Mouse (Mus musculus) T-helper 2 cell (primary cell): ENCODE data around the gene Rhbdd3.
"Not testable (repeated sequence)": the region's sequence is repeated elsewhere in the genome, so short reads cannot be mapped to it uniquely, and the experiment has no call there.

ENCODE experiments used
- in situ Hi-C: fragments of 300-600 bp; cut with MboI, MseI; formaldehyde crosslinking; loops from one replicate; pipeline ENCODE4 v1.15.1; 2025; ENCODE audit warnings: high pct_unique_total_duplicates

Gene Rhbdd3

DNA sequence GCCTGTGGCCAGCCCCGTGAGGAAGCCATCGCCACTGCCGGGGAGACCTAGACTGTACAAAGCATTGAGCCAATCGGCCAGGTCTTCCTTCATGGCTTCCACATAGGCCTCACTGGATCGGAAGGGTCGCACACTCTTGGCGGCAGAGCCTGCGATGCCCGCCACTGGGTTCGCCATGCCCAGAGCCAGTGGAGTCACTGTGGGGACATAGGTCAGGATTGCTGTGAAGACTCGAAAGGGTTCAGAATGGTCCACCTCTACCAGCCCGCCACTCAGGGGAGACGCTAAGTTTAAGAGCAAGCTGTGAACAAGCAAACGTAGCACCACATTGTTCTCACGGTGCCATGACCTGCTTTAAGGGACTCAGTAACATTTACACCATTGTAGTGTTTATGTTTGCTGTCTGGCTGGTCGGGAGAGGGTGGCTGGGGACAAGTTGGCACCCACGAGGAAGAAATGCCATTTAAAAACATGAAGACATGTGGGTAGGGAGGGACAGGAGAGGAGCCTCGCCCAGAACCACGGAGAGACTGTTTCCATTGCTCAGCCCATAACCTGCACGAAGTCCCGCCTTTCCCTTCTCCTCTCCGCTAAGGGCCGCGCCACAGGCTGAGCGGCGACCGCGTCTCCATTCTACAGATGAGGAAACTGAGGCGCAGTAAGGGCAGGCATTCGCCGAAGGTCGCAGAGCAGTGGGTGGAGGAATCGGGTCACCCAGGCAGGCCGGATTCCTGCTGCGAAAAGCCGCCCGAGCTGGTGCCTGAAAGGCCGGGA is 34.3 kb upstream of the Rhbdd3 start:
- in situ Hi-C loops = loop anchor here (5.0 kb wide), 1 partner anchor 33 kb away; the partner anchor contains the start of genes Ewsr1 and Rhbdd3

DNA sequence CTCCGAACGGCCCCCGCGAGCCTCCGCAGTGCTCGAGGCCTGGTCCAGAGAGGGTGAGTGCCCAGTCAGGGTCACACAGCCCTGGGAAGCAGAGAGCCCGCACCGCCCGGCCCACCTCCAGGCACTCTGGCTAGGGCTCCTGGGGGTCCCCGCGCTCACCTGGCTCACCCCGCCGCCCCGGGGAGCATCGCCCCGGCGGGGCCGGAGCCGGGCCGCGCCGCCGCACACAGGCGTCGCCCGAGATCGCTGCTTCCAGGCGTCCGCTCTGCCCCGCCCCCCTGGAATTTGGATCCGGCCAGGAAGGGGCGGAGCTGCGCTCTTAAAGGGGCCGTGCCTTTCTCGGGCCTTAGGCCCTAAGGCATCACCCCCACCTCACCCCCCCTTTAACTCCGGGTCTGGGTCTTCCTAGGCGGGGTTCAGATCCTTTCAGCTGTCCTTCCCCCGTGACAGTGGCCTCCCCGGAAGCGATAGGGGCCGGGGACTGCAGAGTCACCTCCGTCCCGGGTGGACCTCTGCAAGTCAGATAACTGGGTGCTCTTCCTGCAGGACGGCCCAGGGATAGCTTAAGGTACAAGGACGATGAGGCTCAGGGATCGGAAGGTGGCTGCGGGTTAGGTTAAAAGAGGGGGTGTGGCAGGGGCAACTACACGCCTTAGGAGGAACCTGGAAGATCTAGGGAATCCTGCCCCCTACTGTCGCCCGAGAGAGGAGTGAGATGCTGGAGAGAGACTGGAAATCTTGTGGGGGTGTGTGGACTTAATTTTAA is 33.5 kb upstream of the Rhbdd3 start, which contains the start of gene Gas2l1:
Gene Gas2l1 (minus strand): TSS at position 272 of the 766 bp plus-strand sequence.
- in situ Hi-C loops = no loop called here

DNA sequence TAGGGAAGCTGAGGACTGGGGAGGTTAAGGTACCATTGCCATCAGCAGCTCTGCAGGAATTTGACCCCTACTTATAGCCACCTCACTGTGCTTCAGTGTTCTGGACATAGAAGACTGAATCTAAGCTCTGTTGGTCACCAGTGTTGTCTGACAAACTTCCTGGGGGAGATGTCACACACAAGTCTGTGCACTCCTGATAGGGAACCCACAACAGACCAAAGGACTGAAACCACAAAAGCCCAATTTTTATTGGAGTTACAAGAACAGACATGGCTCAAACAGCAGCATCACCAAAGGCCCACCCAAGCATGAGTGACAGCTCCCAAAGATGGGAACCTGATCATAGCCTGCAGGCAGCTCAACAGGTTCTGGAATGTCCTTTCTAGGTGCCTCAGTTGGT is 31.7 kb upstream of the Rhbdd3 start:
- in situ Hi-C loops = no loop called here

DNA sequence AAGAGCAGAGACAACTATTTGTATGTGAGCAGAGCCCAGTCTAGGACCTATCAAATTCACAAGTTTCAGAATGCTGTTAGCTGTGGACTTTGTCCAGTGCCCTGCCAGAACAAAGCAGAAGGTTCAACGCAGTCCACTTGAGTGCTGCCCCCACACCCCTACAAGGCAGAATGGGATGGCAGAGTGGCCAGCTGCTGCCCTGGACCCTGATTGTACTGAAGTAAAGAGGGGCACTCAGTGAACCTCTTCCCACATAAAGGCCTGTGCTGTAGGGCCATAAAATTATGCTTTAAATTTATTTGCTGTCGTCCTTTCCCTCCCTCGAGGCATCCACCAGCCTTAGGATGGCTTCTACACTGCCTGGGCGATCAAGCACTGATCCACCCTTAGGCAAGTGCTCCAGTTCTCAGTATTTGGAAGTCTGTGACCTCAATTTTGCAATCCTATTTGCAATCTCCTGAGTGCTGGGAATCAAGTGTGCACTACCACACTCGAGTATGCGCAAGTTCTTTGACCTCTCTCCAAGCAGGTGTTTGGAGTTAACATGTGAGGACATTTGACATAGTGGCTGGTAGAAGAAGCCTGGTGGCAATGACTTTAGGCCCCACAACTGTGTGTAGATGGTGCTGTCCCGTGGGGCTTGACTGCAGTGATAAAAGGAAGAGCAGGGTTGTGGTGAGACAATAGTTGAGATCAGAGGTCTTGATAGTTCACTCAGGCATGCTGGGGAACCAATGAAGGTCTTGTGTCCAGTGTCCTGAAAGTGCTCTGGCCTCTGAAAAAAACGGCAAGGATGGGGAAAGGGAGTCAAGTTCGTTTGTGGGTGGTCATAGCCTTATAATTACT is 30.4 kb upstream of the Rhbdd3 start:
- in situ Hi-C loops = no loop called here

GRCm38 (mm10) chr11:5074882-5075281 is 23.8 kb upstream of the Rhbdd3 start:
- in situ Hi-C loops = no loop called here

DNA sequence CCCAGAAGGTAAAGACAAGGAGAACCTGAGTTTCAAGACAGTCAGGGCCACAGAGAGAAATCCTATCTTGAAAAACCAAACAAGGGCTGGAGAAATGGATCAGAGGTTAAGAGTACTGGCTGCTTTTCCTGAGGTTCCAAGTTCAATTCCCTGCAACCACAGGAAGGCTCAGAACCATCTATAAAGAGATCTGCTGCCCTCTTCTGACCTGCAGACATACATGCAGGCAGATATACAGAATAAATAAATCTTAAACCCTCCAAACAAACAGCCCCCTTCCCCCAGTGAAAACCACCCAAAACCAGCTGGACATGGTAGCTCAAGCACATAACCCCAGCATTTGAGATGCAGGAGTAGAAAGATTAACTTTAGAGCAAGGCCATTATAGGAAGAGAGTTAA is 23.0 kb upstream of the Rhbdd3 start:
- in situ Hi-C loops = no loop called here

- in situ Hi-C loops = not testable (repeated sequence)
These were observed 21.9 kb upstream of the Rhbdd3 start for GRCm38 (mm10) chr11:5076843-5077242.

DNA sequence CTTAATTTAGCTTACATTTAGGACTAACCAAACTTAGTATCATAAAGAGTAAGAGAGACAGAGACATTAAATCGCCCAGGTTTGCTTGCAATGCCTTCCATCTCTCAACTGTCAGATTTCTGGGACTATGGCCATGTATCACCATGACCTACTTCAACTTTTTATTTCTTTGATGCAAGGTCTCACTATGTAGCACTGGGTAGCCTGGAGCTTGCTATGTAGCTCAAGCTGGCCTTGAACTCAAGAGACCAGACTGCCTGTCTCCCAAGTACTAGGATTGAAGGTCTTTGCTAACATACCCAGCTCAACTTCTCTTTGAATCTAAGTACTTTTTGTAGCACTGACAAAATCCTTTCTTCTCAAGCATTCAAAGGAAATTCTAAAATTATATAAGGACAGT is 9.6 kb upstream of the Rhbdd3 start:
- in situ Hi-C loops = loop anchor here (10.0 kb wide), 1 partner anchor 1884 kb away; the partner anchor contains the start of gene Eif4enif1

DNA sequence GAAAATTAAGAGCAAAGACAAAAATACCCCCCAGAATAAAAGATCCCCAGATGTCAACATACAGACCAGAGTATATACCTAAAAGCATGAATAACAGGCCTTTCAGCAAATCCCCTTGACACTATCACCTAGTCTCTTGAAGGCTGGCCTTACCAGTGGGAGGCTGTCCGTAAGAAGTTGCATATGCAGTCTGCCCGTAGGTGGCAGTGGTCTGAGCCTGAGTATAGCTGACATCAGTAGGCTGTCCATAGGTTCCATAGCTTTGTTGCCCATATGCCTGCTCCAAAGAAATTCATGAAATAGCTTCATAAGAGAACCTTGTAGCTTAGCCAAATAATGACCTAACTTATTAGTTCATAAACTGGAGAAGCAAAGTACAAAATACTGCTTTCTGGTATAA is 7.0 kb upstream of the Rhbdd3 start:
- in situ Hi-C loops = no loop called here

DNA sequence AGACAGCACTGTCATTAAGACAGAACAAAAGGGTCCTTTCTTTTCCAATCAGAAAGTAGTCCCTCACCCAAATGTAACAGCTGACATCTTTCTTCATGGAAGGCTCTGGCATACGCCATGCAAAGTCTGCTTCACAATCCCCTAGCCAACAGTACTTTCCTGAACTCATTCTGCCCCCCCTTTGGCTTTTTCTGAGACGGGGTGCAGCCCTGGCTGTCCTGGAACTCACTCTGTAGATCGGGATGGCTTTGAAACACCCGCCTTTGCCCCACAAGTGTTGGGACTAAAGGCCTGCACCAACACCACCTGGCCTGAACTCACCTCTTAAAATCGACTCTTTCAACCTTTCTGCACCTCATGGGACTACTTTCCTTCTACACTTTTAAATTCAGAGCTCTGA is 2.8 kb upstream of the Rhbdd3 start:
- in situ Hi-C loops = loop anchor here (5.0 kb wide), 1 partner anchor 34 kb away; no protein-coding TSS in a partner anchor

DNA sequence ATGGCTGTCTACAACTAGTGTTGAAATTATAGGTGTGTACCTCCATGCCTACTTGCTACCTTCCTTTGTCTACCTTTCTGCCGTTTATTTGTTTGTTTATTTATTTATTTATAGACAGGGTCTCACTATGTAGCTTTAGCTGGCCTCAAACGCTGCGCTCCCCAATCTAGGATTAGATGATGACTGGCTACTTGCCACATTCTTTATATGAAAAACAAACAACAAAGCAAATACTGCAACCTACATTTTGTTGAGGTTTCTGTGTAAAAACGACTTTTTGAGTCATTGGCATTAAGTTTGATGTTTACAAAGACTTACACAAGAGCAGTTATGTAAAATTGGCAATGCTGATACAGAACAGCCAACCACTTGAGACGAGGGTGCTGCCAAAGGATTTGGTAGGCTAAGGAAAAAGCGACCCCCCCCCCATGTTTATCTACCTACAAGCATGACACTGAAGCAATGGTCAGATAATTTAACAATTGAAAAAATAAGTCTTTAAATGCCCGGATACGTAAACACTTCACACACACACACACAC is 2.2 kb upstream of the Rhbdd3 start:
- in situ Hi-C loops = loop anchor here (5.0 kb wide), 1 partner anchor 34 kb away; no protein-coding TSS in a partner anchor

DNA sequence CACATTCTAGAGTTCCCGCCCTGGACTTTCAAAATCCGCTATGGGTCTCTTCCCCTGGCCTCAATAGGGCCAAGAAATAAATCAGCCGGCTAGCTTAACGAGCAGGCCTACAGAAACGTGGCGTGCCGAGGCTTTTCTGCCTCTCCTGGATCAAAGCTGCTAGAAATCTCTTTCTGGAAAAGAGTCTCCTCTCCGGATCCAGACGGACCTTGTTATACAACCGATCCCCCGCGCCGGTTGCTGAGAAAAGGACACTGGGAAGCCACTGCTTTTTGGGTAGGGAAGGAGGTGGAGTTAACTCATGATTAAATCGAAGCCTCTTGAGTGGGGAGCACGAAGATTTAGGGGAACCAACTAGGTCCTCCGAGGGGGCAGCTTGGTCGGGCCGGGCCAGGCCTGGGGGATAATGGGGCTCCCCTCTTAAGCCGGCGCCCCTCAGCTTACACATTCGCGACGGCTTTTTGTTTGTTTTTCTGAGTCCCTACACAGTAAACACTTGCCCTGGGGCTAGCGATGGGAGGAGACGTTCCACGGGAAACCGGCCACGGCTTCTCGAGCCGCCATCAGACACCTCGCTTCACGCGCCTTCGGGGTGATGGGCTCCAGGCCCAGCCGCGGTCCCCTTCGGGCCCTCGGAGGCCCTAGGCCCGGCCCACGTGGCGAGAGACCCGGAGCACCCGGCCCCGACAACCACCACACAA is 541 bp upstream of the Rhbdd3 start:
- in situ Hi-C loops = loop anchor here (5.0 kb wide), 1 partner anchor 36 kb away; no protein-coding TSS in a partner anchor

- in situ Hi-C loops = loop anchor here (5.0 kb wide), 1 partner anchor 37 kb away; no protein-coding TSS in a partner anchor
These were observed 954 bp downstream of the Rhbdd3 start for GRCm38 (mm10) chr11:5099576-5100183.

DNA sequence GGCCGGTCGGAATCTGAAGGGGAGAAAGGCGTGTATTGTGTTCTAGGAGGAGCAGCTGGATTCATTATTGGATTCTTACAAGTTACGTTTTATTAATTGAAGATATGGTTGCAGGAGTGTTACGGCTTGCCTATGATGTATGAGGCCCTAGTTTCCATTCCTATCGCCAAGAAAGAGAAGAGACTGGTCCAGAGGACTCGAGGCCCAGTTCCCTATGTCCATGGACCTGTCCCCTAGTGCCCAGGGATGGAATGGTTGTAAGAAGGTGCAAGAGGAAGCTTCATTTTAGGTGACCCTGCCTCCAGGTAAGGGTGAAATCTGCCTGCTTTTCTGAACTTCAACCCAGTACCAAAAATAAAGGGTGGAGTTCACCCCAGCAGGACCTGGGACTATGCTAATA is 1.6 kb downstream of the Rhbdd3 start:
- in situ Hi-C loops = no loop called here

GRCm38 (mm10) chr11:5100801-5101200 is 2.1 kb downstream of the Rhbdd3 start:
- in situ Hi-C loops = no loop called here

GRCm38 (mm10) chr11:5101641-5102040 is 2.9 kb downstream of the Rhbdd3 start:
- in situ Hi-C loops = no loop called here

DNA sequence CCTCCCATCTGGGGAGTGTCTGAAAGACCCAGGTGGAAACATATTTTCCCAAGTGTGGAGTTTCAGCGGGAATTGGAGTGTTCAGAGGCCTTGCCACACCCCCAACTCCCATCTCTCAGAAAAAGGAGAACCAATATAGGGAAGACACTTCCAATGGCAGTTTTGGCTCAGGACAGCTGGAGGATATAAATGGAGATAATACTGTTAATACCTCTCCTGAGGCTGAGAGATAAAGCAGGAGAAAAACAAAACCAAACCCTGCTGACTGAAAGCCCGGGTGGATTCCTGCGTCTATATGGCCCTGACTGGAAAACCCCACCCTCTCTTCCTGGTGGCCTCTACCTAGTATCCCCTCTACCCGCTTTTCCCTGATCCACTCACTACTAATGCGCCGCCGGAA is 3.7 kb downstream of the Rhbdd3 start:
- in situ Hi-C loops = no loop called here

GRCm38 (mm10) chr11:5103986-5104509 is 5.3 kb downstream of the Rhbdd3 start:
- in situ Hi-C loops = no loop called here

DNA sequence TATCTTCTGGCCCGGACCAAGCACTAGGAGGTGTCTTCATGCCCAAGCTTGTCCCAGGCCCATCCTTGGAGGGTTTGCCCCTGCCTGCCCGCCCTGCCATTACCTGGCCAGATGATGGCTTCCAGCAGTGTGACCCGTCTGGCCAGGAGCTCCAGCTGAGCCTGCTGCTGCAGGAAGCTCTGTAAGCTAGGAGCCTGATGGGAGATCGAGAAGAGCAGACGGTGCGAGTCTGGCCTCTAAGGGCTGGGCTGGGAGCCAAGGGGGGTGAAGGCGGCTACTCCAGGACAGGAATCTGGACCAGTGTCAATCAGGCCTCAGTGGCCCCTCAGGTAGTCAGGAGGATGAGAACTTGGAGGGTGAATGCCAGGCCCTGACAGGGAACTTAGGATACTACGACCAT is 10.7 kb downstream of the Rhbdd3 start:
- in situ Hi-C loops = loop anchor here (5.0 kb wide), 1 partner anchor 63 kb away; no protein-coding TSS in a partner anchor

GRCm38 (mm10) chr11:5113645-5114044 is 14.9 kb downstream of the Rhbdd3 start:
- in situ Hi-C loops = no loop called here
